Mouse (Mus musculus) embryonic facial prominence, embryonic 10.5 days (tissue): ENCODE results near the gene Tmem255b. TPM values are rescaled to one million over a fixed set of nuclear protein-coding genes. Genes with fewer than 3 reads are reported as not detected.

Experiments used
- DNase-seq: peaks from one replicate; pipeline ENCODE4 v3.0.0-alpha.2; 2017; ENCODE audit warnings: low spot score
- H3K27ac ChIP-seq: fragments of 300-500 bp; sonication (generic); replicated peaks from 2 replicates; pipeline ENCODE4 v1.5.1; 2016; ENCODE audit warnings: mild to moderate bottlenecking
- H3K27me3 ChIP-seq: fragments of 300-500 bp; sonication (generic); replicated peaks from 2 replicates; pipeline ENCODE4 v1.6.1; 2016; ENCODE audit warnings: low read depth, mild to moderate bottlenecking; ENCODE audit not compliant: poor library complexity, severe bottlenecking
- H3K36me3 ChIP-seq: fragments of 300-500 bp; sonication (generic); replicated peaks from 2 replicates; pipeline ENCODE4 v1.6.1; 2016; ENCODE audit warnings: mild to moderate bottlenecking, moderate library complexity
- H3K4me1 ChIP-seq: fragments of 300-500 bp; sonication (generic); 2 replicates; pipeline ENCODE4 v1.6.1; 2016
- H3K4me3 ChIP-seq: fragments of 300-500 bp; sonication (generic); 2 replicates; pipeline ENCODE4 v1.5.1; 2016; ENCODE audit warnings: mild to moderate bottlenecking, moderate library complexity
- H3K9me3 ChIP-seq: fragments of 300-500 bp; sonication (generic); 2 replicates; pipeline ENCODE4 v1.6.1; 2016; ENCODE audit warnings: mild to moderate bottlenecking
- WGBS: fragments of 180-500 bp; shearing (Covaris S2); methylation state at CpG from one replicate; pipeline ENCODE4 v1.1.7; 2016; 5-methylcytosine and 5-hydroxymethylcytosine counted together
- polyA plus RNA-seq: library from polyadenylated mRNA; unstranded; fragments of >200 nt; fragmentation: Nextera tagmentation; extraction: Ambion mirVana; gene quantifications from 2 replicates; pipeline ENCODE4 v1.2.1, GENCODE M21; 2016

Gene Tmem255b
- polyA plus RNA-seq, 1 experiment from 2014 or later, result 0.20 TPM

DNA sequence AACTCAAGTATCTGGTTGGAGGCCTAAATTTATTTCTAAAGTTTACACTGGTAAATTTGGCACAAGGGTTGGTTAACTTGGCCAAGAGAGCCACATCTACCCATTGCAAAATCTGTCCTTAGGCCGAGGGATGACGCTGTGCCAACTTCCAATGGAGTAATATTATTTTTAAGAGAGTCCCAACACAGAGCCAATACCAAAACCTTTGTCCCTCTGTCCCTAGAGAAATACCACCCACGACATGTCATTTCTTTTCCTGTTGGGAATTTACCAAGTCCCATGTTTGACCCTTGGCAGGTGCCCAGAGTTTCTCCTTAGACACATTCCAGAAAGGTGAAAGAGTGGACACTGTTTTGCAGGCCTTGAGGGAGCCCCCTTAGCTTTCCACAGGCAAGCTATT, 46.6 kb downstream of the Tmem255b start:
- Histone ChIP-seq H3K27me3 (no peaks in the 10 kb centered on the region), H3K36me3 (no peaks in the 10 kb centered on the region), H3K4me3 (no peak overlapping the region), H3K9me3 (no peaks in the 10 kb centered on the region), H3K4me1 (no peaks in the 10 kb centered on the region), H3K27ac (no peak overlapping the region)
- DNase-seq, result no peak
- WGBS, result 85% methylated on average over 3 of the region's 3 CpGs

DNA sequence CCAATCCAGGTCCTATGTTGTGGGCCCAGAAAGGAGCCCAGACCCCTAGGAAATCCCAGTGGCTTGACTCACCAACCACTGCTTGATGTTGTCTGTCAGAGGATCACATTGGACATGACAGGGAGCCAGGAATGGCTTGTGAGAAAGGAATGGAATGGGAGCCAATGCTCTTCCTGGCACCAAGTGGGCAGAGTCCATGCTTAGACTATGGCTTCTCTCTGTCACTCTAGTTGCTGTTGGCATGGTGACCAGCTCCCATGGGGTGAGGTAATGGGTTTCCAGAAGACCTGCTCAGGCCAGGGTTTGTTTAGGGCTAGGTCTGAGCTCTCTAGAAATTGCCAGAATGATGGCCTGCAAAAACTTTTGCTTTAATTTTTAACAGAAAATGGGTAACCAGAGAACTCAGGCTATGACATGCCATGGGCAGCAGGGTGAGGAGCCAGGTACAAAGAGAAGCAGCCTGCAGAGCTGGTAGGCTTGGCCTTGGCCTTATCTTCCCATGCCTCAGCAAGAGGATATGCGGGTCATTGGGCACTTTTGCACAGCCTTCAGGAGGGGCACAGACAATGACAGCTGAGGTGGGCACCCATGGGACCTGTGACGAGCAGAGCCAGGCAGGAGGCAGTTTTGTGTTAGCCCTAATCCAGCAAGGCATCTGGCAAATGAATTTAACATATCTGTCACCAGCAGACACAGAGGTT, 47.3 kb downstream of the Tmem255b start:
- no peaks in the 10 kb centered on the region for H3K36me3 ChIP-seq
- H3K4me1 ChIP-seq, result no peaks in the 10 kb centered on the region
- 91% methylated on average over 2 of the region's 2 CpGs for WGBS
- no peak overlapping the region for H3K4me3 ChIP-seq
- H3K27me3 ChIP-seq, result no peaks in the 10 kb centered on the region
- no peaks in the 10 kb centered on the region for H3K9me3 ChIP-seq
- H3K27ac ChIP-seq, result no peak overlapping the region
- no peak for DNase-seq

DNA sequence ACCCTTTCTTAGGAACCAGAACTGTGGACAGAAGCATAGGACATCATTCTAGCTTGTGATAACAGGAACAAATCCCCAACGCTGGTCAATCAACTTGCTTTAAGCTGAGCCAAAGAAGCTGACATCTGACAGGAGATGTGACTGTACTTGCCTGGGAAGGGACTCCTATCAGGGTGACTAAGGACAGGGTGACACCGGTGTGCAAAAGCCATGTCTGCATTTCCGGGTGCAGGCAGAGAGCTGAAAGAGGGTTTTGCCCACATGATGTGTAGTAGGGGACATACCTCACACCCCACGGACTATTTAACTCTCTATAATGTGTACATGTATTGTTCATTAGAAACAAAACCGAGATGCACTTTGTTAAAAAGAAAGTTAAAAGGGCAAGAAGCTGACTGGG, 48.2 kb downstream of the Tmem255b start:
- H3K36me3 ChIP-seq, result no peaks in the 10 kb centered on the region
- DNase-seq, result no peak
- H3K4me3 ChIP-seq, result no peak overlapping the region
- no peak overlapping the region for H3K27ac ChIP-seq
- 86% methylated on average over 5 of the region's 5 CpGs for WGBS
- H3K27me3 ChIP-seq, result no peaks in the 10 kb centered on the region
- no peaks in the 10 kb centered on the region for H3K4me1 ChIP-seq
- no peaks in the 10 kb centered on the region for H3K9me3 ChIP-seq

DNA sequence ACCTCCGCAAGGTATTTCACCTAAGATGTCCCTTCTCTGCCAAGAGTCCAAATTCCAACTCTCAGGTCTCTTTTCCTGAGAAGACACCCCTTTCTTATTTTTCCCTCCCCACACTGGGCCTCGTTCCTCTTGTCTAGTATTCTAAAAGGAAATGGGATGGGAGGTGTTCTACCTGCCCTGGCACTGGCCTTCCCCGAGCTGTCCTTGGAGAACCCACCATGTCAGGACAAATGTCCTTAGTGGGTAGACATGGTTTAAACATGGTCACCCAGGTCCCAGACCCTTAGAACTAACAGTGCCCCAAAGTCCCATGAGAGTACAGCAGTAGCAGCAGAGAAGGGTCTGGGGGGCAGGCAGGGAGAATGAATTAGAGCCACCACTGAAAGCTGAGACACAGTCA, 54.4 kb downstream of the Tmem255b start:
- no peak for DNase-seq
- WGBS, result 74% methylated on average over 3 of the region's 3 CpGs
- Histone ChIP-seq H3K4me1 (peaks cover 38% of the 10 kb centered on the region), H3K27me3 (peaks cover 42% of the 10 kb centered on the region), H3K27ac (no peak overlapping the region), H3K4me3 (no peak overlapping the region), H3K36me3 (no peaks in the 10 kb centered on the region), H3K9me3 (no peaks in the 10 kb centered on the region)

DNA sequence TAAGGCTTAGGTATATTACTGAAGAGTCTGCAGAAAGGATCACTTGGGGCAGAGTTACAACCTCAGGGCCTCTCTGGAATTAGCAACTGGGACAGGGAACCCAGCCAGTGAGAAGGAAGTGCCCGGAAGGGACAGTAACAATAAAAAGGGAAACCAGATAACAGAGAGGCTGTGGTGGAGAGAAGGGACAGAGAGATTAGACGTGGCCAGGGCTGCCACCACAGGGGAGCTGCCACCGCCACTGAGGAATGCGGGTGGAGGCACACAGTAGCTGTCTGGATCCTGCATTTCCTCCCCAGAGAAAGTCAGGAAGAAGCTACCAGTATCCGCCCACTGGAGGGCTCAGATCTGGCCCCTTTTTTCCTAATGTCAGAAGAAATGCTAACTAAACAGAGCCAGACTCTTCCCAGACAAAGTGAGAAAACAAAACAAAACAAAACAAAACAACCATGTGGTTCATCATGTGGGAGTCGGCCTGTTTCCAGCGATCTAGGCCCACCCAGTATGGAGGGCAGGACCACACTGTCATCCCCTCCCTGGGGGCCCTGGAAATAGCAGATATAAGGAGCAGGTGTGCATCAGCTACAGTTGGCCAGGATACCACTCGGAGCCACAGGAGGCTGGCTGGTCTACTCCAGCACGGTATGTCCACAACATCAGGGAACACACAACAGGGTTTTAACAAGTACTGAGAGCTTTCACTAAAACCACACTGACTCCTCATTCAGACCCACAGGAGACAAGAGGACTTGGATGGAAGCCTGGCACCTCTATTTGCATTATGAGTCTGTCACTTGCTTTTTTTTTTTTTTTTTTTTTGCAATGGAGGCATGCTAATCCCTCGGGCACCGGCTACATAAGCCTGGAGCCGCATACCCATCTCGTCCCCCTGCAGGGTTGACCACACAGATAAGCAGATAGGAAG, 55.3 kb downstream of the Tmem255b start:
- Histone ChIP-seq H3K4me3 (no peak overlapping the region), H3K27me3 (peaks cover 51% of the 10 kb centered on the region), H3K36me3 (no peaks in the 10 kb centered on the region), H3K9me3 (no peaks in the 10 kb centered on the region), H3K4me1 (peaks cover 41% of the 10 kb centered on the region), H3K27ac (no peak overlapping the region)
- DNase-seq, result no peak
- 37% methylated on average over 13 of the region's 13 CpGs for WGBS

DNA sequence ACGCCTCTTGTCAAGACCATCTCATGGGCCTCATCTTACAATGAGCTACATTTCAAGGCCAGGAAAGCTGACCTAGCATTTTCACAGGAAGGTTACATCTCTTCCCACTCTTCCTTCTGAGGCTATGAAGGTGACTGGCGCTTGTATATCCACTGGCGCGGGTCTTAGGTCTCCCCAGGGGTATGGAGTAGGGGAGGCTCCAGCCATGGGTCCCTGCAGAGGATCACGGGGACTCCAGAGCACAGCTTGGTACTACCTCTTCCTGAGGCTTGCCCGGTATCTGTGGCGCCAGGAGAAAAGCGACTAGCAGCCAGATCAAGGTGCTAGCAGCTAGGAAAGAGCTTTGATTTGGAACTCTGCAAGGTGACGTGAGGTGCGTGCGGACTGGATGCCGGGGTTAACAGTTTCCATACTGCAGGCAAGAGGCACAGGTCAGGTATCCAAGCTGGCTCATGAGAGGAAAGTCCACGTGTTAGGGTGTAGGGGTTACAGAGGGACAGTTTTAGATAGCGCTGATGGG, 56.6 kb downstream of the Tmem255b start:
- Histone ChIP-seq H3K27ac (no peak overlapping the region), H3K4me1 (peaks cover 41% of the 10 kb centered on the region), H3K9me3 (no peaks in the 10 kb centered on the region), H3K27me3 (peaks cover 58% of the 10 kb centered on the region), H3K36me3 (no peaks in the 10 kb centered on the region), H3K4me3 (no peak overlapping the region)
- no peak for DNase-seq
- WGBS, result 83% methylated on average over 14 of the region's 14 CpGs

DNA sequence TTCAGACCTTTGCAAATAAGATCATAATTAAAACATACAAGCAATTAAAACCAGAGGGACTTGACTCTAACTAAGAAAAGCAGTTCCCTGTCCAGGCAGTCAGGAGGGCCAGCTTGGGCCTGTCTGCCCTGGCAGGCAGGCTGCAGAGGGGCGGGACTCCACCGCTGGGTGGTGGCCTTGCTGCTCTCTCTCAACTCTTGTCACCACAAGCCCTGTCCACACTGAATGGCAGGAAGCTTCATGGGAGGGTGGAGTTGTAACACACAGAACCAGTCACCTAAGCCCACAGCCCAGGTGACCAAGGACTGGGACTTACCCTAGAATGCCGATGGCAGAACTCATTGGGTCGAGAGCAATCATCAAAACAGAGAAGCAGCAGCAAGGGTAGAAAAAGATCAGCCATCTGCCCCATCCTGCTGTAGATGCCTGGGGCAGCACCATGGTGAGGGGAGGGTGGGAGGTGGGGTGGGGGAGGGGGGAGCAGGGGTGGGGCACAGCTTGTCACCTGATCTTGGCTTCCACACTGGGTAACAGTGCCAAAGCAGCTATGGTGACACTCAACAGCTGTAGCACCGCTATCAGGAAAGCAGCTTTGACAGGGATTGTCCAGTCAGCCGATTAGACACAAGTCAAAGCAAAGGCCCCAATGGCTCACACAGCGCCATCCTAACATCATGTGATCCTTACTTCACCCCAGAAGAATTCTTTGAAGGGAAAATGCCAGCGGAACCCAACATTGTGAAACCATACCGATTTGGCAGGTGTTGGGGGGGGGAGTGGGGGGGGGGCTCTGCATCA, 57.4 kb downstream of the Tmem255b start:
- H3K9me3 ChIP-seq, result no peaks in the 10 kb centered on the region
- peak; percentile 27 for DNase-seq
- H3K27ac ChIP-seq, result no peak overlapping the region
- 59% methylated on average over 9 of the region's 9 CpGs for WGBS
- H3K27me3 ChIP-seq, result peaks cover 58% of the 10 kb centered on the region
- peaks cover 41% of the 10 kb centered on the region for H3K4me1 ChIP-seq
- H3K36me3 ChIP-seq, result no peaks in the 10 kb centered on the region
- H3K4me3 ChIP-seq, result no peak overlapping the region

DNA sequence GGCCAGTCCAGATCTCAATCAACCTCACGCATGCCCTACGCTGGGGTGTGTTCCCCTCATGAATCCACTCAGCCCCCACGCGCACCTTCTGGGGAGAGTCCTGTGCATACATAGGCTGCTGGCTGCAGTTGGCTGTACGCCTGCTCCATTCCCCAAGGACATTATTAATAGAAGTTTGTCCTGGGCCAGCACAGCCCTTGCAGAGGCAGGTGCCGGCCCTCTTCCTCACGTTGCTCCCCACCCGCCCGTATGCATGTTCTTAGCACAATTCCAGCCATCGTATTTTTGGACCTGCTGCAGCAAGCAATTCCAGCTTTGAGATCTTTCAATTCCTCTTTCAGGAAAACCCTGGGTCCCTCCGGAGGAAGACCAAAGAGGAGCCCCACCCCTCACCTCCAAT, 58.0 kb downstream of the Tmem255b start:
- H3K4me3 ChIP-seq, result no peak overlapping the region
- no peak for DNase-seq
- H3K27ac ChIP-seq, result no peak overlapping the region
- H3K27me3 ChIP-seq, result peaks cover 58% of the 10 kb centered on the region
- H3K36me3 ChIP-seq, result no peaks in the 10 kb centered on the region
- 60% methylated on average over 11 of the region's 11 CpGs for WGBS
- no peaks in the 10 kb centered on the region for H3K9me3 ChIP-seq
- H3K4me1 ChIP-seq, result peaks cover 41% of the 10 kb centered on the region

DNA sequence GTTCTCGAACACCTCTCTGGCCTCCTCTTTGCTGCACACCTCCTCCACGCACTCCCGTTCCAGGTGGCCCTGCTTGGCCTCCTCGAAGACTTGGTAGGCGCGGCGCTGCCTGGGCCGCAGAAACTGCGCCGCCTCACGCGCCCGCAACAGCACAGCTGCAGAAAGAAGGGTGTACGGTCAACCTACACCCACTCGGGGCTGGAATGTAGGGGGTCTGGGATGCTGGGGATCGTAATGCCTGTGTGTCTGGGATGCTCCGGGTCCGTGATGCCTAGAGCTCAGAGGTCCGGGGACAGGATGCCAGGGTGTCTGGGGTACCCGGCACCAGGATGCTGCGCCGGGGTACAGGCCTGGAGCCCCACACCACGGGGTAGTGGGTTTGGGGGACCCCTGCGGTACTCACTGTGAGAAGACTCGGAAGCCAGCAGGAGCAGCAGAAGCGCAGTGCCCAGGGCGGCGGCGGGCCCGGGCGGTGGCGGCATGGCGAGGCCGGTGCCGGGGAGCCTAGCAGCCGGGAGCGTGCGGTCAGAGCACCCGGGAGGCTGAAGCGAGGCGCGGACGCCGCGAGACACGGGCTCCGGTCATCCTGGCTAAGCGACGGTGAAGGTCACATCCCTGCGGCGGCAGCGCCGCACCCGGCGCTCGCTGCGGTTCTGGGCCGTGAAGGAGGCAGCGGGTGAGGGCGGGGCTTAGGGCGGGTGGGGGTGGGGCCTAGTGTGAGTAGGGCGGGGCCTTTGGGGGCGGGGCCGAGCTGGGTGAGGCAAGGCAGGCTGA, 59.1 kb downstream of the Tmem255b start, which contains the start of gene Gas6:
TSS of gene Gas6 (minus strand) at position 633 of the 774 bp plus-strand sequence.
- peaks cover 58% of the 10 kb centered on the region for H3K27me3 ChIP-seq
- peaks cover 41% of the 10 kb centered on the region for H3K4me1 ChIP-seq
- peak; percentile 82 for DNase-seq
- WGBS, result 2% methylated on average over 64 of the region's 64 CpGs
- no peaks in the 10 kb centered on the region for H3K9me3 ChIP-seq
- H3K27ac ChIP-seq, result peak within 1 kb of the TSS; percentile 69; the same call in 1 of the 2 replicates
- peak within 1 kb of the TSS; percentile 73 for H3K4me3 ChIP-seq
- no peaks in the 10 kb centered on the region for H3K36me3 ChIP-seq

DNA sequence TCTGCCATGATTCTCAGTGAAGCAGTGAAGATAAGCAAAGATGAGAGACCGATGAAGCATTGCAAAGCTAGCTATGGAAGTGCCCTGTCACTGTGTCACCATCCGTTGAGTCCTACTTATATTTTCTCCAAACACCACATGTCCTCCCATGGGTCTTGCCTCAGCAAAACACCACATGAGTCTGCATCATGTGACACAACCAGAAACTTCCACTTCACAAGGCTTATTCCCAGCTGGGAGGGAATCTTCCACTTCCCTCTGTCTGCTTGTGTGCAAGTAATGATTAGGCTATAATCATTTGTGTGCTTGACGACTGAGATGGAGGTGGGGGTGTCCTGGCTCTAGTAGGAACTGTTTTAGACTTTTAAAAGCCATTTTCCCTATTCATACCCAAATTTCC, 66.2 kb downstream of the Tmem255b start:
- H3K27ac ChIP-seq, result no peak overlapping the region
- no peak for DNase-seq
- H3K9me3 ChIP-seq, result no peaks in the 10 kb centered on the region
- WGBS, result 83% methylated on average over 3 of the region's 3 CpGs
- no peak overlapping the region for H3K4me3 ChIP-seq
- H3K36me3 ChIP-seq, result no peaks in the 10 kb centered on the region
- no peaks in the 10 kb centered on the region for H3K27me3 ChIP-seq
- no peaks in the 10 kb centered on the region for H3K4me1 ChIP-seq

DNA sequence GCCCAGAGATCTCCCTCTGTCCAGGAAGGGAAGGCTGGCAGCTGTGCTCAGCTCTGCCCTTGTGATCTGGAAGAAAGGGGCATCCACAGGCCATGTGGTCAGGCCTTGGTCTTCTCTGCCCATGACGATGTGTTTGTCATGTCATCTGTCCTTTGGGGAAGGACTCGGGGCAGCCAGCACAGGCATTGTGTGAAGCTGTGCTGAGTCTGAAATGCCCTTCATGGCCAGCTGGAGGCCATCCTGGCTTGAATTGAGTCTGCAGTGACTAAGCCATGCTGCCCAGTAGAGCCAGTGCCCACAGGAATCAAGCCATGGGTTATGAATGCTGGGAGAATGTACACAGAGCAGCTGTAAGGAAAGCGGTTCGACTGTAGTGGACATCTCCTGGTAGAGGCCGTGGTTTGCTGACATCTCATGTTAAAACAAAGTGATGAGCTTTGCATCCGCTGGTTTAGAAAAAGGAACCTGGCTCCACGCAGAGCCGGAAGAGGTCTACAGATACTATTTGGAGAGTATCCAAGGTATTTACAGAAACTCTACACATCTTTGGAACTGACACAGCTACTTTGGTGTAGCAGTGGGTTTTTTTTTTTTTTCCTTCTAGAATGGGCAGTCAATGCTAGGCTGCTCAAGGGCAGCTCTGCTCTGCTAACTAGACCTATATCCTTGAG, 69.1 kb downstream of the Tmem255b start:
- Histone ChIP-seq H3K36me3 (no peaks in the 10 kb centered on the region), H3K9me3 (no peaks in the 10 kb centered on the region), H3K27ac (no peak overlapping the region), H3K27me3 (no peaks in the 10 kb centered on the region), H3K4me3 (no peak overlapping the region), H3K4me1 (no peaks in the 10 kb centered on the region)
- no peak for DNase-seq
- WGBS, result 90% methylated on average over 8 of the region's 8 CpGs
